Mouse (Mus musculus) forebrain, embryonic 16.5 days (tissue): Measurements from ENCODE around the gene Casc1. TPM values are rescaled to one million over a fixed set of nuclear protein-coding genes. Genes with fewer than 3 reads are reported as not detected.

Experiments used
- ATAC-seq: fragments of 200-750 bp; cut with Nextera tagmentation; 2 replicates; pipeline ENCODE4 v1.8.0; 2017; ENCODE audit warnings: mild to moderate bottlenecking, moderate library complexity
- H3K27ac ChIP-seq: fragments of 300-500 bp; sonication (generic); 2 replicates; pipeline ENCODE4 v1.5.1; 2014; ENCODE audit warnings: low read length, control low read depth
- H3K27me3 ChIP-seq: fragments of 300-500 bp; sonication (generic); replicated peaks from 2 replicates; pipeline ENCODE4 v1.6.1; 2014; ENCODE audit warnings: low read length; ENCODE audit not compliant: control insufficient read depth, insufficient read depth
- H3K36me3 ChIP-seq: fragments of 300-500 bp; sonication (generic); 2 replicates; pipeline ENCODE4 v1.6.1; 2014; ENCODE audit not compliant: control insufficient read depth, insufficient read depth
- H3K4me1 ChIP-seq: fragments of 300-500 bp; sonication (generic); replicated peaks from 2 replicates; pipeline ENCODE4 v1.6.1; 2014; ENCODE audit warnings: low read length; ENCODE audit not compliant: control insufficient read depth, insufficient read depth
- H3K4me2 ChIP-seq: fragments of 300-500 bp; sonication (generic); 2 replicates; pipeline ENCODE4 v1.6.1; 2014; ENCODE audit warnings: mild to moderate bottlenecking, low read length, control low read depth
- H3K4me3 ChIP-seq: fragments of 300-500 bp; sonication (generic); replicated peaks from 2 replicates; pipeline ENCODE4 v1.5.1; 2014; ENCODE audit warnings: mild to moderate bottlenecking, low read length, control low read depth
- H3K9ac ChIP-seq: fragments of 300-500 bp; sonication (generic); replicated peaks from 2 replicates; pipeline ENCODE4 v1.6.1; 2014; ENCODE audit warnings: low read depth, low read length, control low read depth
- H3K9me3 ChIP-seq: fragments of 300-500 bp; sonication (generic); 2 replicates; pipeline ENCODE4 v1.6.1; 2016; ENCODE audit warnings: low read length; ENCODE audit not compliant: control insufficient read depth
- WGBS: fragments of 180-500 bp; shearing (Covaris S2); extraction: QIAGEN DNeasy Blood & Tissue Kit; methylation state at CpG from one replicate; pipeline ENCODE4 v1.1.7; 2014; 5-methylcytosine and 5-hydroxymethylcytosine counted together
- polyA plus RNA-seq: library from polyadenylated mRNA; unstranded; fragments of >200 nt; fragmentation: Nextera tagmentation; extraction: Ambion mirVana; gene quantifications from 2 replicates; pipeline ENCODE4 v1.2.1, GENCODE M21; 2015

Casc1 gene
- polyA plus RNA-seq, 1 experiment from 2014 or later: 0.71 TPM

DNA sequence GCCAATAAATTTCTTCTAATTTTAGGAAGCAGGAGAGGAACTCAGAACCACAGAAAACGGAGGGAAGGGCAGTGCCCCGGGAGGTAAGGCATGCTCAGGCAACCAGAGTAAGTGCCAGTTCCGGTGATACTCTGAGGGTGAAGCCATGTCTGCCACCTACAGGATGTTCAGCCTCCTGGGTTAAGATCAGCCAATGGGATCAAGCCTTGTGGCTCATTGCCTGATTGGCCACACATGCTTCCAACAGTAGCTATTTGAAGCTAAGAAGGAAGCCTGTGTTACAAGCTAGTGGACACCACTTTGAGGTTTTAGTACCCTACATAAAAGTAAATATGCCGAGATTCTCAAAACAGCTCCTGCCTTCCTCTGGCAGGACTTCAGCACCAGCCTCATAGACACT is 52.2 kb downstream of the Casc1 start:
- H3K4me2 ChIP-seq: no peak overlapping the region
- H3K9me3 ChIP-seq: no peaks in the 10 kb centered on the region
- H3K27me3 ChIP-seq: no peaks in the 10 kb centered on the region
- H3K9ac ChIP-seq: no peak overlapping the region
- 80% methylated on average over 4 of the region's 4 CpGs for WGBS
- ATAC-seq: no peak
- H3K27ac ChIP-seq: no peak overlapping the region
- H3K4me1 ChIP-seq: no peaks in the 10 kb centered on the region
- H3K36me3 ChIP-seq: no peaks in the 10 kb centered on the region
- no peak overlapping the region for H3K4me3 ChIP-seq

DNA sequence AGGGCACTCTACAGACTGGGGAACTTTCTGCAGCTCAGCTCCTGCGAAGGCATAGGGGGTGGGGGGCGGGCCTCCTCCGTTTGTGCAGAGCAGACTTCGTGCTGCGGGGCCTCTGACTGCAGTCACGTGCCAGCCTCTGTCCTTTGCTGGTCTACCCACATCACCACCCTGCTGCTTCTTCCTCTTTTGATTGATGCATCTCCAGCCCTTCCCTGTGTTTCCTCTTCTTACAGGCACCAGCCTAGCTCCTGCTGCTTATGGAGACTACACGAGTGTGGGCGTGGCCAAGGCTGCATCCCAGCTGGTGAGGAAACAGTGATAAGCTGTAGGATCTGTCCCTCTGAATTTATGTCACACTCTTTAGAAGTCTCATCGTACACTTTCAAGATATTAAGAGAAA is 61.8 kb downstream of the Casc1 start:
- Histone ChIP-seq H3K4me2 (no peak overlapping the region), H3K4me3 (no peak overlapping the region)
- no peak for ATAC-seq

DNA sequence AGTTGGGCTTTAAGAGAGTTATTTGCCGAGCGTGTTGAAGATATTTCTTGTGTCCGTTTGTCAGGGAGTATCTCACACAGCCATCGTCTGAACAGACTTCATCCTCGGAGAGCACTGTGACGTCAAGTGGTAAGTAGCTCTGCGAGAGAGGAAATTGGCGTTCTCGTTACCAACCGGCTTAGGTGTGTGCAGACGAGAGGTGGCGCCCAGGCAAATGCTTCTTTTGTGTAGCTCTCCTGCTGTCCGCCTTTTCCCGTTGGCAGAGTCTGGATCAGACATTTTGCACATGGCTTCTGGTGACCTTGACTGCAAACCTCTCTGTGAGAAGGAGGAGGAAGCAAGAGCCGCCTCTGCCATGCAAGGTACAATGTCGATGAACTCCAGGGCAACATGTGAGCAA is 63.1 kb downstream of the Casc1 start:
- no peak for ATAC-seq
- Histone ChIP-seq H3K9me3 (no peaks in the 10 kb centered on the region), H3K4me1 (no peaks in the 10 kb centered on the region; the same call in 1 of the 2 replicates), H3K36me3 (no peaks in the 10 kb centered on the region), H3K9ac (no peak overlapping the region), H3K4me3 (no peak overlapping the region), H3K27me3 (no peaks in the 10 kb centered on the region), H3K27ac (no peak overlapping the region), H3K4me2 (no peak overlapping the region)
- WGBS: 65% methylated on average over 16 of the region's 16 CpGs

More for the DNA sequence above, 61.8 kb downstream of the Casc1 start:
- WGBS: 52% methylated on average over 9 of the region's 9 CpGs
- Histone ChIP-seq H3K27me3 (no peaks in the 10 kb centered on the region), H3K9ac (no peak overlapping the region), H3K27ac (no peak overlapping the region), H3K36me3 (no peaks in the 10 kb centered on the region), H3K4me1 (no peaks in the 10 kb centered on the region; the same call in 1 of the 2 replicates), H3K9me3 (no peaks in the 10 kb centered on the region)

DNA sequence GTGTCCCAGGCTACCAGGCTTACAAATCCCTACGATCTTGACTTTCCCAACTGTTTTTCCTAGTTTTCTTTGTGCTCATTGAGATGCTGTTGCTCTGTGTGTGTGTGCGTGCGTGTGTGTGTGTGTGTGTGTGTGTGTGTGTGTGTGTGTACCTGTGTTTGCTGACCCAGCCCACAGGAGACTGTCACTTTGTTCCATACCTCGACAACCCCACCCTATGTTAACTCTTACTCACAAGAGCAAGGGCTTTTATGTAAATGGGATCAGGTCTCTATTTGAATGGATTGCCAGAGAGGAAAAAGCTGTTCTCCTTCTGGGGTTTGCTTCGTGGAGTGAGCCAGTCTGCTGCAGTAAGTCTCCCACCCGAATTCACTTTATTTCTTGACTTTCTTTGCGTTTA is 65.6 kb downstream of the Casc1 start:
- H3K27me3 ChIP-seq: no peaks in the 10 kb centered on the region
- no peak overlapping the region for H3K4me2 ChIP-seq
- no peaks in the 10 kb centered on the region for H3K9me3 ChIP-seq
- no peak overlapping the region for H3K4me3 ChIP-seq
- H3K27ac ChIP-seq: no peak overlapping the region
- no peak for ATAC-seq
- no peaks in the 10 kb centered on the region for H3K36me3 ChIP-seq
- 70% methylated on average over 7 of the region's 7 CpGs for WGBS
- H3K9ac ChIP-seq: no peak overlapping the region
- no peaks in the 10 kb centered on the region; the same call in 1 of the 2 replicates for H3K4me1 ChIP-seq

DNA sequence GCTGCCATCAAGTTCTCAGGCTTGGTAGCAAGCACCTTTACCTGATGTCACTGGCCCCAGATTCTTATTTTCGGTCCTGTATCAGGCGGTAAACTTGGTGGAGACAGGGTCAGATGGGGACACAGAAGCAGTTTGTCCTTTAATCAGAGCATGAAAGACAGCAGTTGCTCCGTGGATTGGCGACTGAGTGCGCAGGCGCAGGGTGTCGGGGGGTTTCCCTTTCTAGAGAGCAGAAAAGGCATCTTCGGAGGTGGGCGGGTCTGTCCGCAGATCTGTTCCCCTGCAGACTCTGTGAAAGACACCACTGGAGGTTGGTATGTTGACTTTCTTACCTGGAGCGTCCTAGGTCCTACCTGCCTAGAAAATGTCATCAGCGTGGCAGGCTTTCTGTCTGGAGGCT is 69.0 kb downstream of the Casc1 start:
- Histone ChIP-seq H3K27me3 (no peaks in the 10 kb centered on the region), H3K4me3 (no peak overlapping the region), H3K4me1 (no peaks in the 10 kb centered on the region), H3K27ac (no peak overlapping the region), H3K9me3 (no peaks in the 10 kb centered on the region), H3K4me2 (no peak overlapping the region), H3K9ac (no peak overlapping the region), H3K36me3 (no peaks in the 10 kb centered on the region)
- 95% methylated on average over 12 of the region's 12 CpGs for WGBS
- ATAC-seq: no peak

DNA sequence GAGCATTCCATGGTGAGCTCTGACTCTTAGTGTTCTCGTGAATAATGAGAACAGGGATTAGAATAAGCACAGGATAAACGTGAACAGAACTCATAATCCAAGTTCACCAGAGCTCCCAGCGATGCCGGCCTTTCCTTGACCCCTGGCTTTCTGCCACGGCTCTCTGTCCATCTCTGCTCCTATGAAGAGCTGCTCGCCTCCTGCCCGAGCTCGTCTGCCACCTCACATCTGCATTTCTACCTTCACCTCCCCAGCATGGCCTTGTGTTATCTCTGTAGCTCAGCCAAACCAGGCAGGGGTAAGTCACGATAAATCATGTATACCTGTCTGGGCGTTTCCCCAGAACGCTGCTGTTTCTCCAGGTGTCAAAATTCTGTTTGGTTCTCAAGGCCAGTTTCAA is 70.1 kb downstream of the Casc1 start:
- no peaks in the 10 kb centered on the region for H3K36me3 ChIP-seq
- no peak for ATAC-seq
- WGBS: 67% methylated on average over 11 of the region's 11 CpGs
- H3K4me1 ChIP-seq: no peaks in the 10 kb centered on the region
- no peak overlapping the region for H3K9ac ChIP-seq
- H3K4me2 ChIP-seq: no peak overlapping the region
- H3K27ac ChIP-seq: no peak overlapping the region
- no peaks in the 10 kb centered on the region for H3K27me3 ChIP-seq
- no peak overlapping the region for H3K4me3 ChIP-seq
- no peaks in the 10 kb centered on the region for H3K9me3 ChIP-seq

DNA sequence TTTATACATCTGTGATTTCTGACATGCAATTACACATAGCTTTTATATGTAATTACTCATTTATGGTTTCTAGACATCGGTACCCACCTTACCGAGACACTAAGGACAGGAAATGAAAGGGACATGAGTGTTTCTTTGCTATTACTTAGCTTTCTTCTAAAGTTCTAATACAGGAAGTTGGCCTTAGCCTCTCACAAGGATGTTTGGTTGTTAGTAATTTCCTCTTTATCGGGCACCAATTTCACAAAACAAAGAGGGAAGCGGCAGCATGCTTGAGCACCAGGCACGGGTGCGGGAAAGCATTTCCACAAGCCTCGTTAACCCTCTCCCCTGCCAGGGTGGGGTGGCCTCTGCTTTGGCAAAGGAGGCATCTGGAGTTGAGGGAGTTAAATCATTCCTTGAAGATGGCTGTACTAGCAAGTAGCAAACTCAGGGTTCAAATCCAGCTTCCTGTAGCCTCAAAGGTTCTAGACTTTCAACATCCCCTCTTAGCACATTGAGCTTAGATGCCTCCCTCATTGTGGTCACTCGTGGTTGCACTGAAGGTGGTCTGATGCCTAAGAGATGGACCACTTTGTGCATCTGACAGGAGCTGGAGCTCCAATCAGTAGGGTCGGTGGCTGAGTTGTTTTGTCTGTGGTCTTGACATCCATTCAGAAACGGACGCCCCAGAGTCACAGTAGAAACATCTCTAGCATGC is 70.9 kb downstream of the Casc1 start:
- Histone ChIP-seq H3K36me3 (no peaks in the 10 kb centered on the region), H3K27ac (no peak overlapping the region), H3K9ac (no peak overlapping the region), H3K27me3 (no peaks in the 10 kb centered on the region), H3K4me3 (no peak overlapping the region), H3K9me3 (no peaks in the 10 kb centered on the region), H3K4me2 (no peak overlapping the region), H3K4me1 (no peaks in the 10 kb centered on the region)
- WGBS: 59% methylated on average over 11 of the region's 11 CpGs
- ATAC-seq: no peak

DNA sequence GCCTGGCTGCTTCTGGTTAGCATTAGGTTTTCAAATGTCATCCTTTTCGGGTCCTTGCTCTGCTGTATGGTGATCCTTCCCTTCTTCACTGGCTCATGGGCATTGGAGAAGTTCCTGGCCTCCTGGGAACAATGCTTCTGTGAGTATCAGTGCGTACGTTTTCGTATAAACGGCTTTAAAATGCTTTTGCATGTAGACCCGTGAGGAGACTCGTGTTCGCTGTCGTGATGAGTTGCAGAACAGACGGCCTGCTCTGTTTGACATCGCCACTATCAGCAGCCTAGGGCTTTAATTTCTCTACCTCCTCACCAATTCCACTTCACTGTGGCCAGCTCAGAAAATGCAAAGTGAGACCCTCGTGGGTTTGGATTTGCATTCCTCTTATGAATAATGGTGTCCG is 71.6 kb downstream of the Casc1 start:
- Histone ChIP-seq H3K27ac (no peak overlapping the region), H3K9ac (no peak overlapping the region), H3K36me3 (no peaks in the 10 kb centered on the region), H3K4me3 (no peak overlapping the region), H3K4me2 (no peak overlapping the region), H3K4me1 (no peaks in the 10 kb centered on the region), H3K9me3 (no peaks in the 10 kb centered on the region), H3K27me3 (no peaks in the 10 kb centered on the region)
- 93% methylated on average over 13 of the region's 13 CpGs for WGBS
- ATAC-seq: no peak

DNA sequence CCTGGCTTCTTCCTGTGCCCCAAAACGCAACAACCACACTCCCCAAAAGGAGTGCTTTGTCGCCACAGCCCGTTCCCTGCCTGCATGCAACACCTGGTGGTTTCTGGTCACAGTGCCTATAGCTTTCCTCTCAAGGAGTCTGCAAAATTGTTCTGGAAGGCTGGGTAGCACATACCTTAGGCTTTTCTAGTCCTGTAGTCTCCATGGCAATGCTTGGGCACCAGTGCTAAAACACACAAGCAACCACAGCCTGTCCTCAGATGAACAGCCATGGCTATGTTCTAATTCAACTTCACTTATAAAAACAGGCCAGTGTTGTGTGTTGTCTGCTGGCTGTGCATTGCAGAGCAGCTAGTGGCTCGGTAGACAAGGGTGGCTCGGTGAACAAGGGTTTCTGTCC is 74.0 kb downstream of the Casc1 start:
- no peaks in the 10 kb centered on the region for H3K27me3 ChIP-seq
- no peak overlapping the region for H3K27ac ChIP-seq
- H3K9ac ChIP-seq: no peak overlapping the region
- ATAC-seq: no peak
- no peaks in the 10 kb centered on the region for H3K36me3 ChIP-seq
- no peaks in the 10 kb centered on the region for H3K9me3 ChIP-seq
- WGBS: 88% methylated on average over 5 of the region's 5 CpGs
- H3K4me3 ChIP-seq: no peak overlapping the region
- no peak overlapping the region for H3K4me2 ChIP-seq
- H3K4me1 ChIP-seq: no peaks in the 10 kb centered on the region

DNA sequence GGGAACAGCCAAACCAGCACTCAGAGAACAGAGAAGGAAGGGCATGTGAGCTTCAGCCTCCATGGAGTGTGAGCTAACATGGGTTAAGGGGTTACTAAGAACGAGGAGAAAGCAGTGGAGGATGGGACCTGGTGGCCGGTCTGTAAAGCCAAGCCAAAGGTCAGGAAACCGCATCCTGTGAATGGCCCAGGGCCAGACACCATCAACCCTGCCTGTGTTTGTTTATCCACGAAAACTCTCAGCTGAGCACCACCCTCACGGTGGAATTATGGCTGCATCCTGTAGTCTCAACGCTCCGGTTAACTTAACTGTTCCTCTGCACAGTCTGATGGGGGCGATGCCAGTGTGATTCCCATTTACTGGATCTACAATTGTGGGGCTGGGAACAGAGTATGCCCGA is 75.0 kb downstream of the Casc1 start:
- H3K9ac ChIP-seq: no peak overlapping the region
- no peaks in the 10 kb centered on the region for H3K36me3 ChIP-seq
- no peaks in the 10 kb centered on the region for H3K9me3 ChIP-seq
- no peak overlapping the region for H3K4me2 ChIP-seq
- WGBS: 90% methylated on average over 9 of the region's 9 CpGs
- no peak overlapping the region for H3K27ac ChIP-seq
- H3K4me3 ChIP-seq: no peak overlapping the region
- no peaks in the 10 kb centered on the region for H3K4me1 ChIP-seq
- no peak for ATAC-seq
- no peaks in the 10 kb centered on the region for H3K27me3 ChIP-seq
